Mouse (Mus musculus) G1E (cell line): ENCODE measurements around the gene Rnf111.

Experiments
- CTCF ChIP-seq: IDR thresholded peaks from 2 replicates; pipeline ENCODE4 v1.5.1; 2012; ENCODE audit warnings: low read depth, low read length, inconsistent platforms, mixed read lengths
- GATA1 ChIP-seq: IDR thresholded peaks from 2 replicates; pipeline ENCODE4 v1.6.1; 2012; ENCODE audit warnings: borderline replicate concordance, low read length, inconsistent platforms, mixed read lengths

GRCm38 (mm10) chr9:70506186-70506585, 2.7 kb upstream of the Rnf111 start:
- TF ChIP-seq CTCF = no peak
- TF ChIP-seq GATA1 = no peak
